Mouse (Mus musculus): ENCODE measurements around the gene 9130008F23Rik. TPM values are rescaled to one million over a fixed set of nuclear protein-coding genes. Genes with fewer than 3 reads are reported as not detected.
A peak's percentile ranks its signal among the peaks of the same experiment; 100 is the strongest.

The 9130008F23Rik gene
- polyA plus RNA-seq, 1 experiment = 3.0 TPM

DNA sequence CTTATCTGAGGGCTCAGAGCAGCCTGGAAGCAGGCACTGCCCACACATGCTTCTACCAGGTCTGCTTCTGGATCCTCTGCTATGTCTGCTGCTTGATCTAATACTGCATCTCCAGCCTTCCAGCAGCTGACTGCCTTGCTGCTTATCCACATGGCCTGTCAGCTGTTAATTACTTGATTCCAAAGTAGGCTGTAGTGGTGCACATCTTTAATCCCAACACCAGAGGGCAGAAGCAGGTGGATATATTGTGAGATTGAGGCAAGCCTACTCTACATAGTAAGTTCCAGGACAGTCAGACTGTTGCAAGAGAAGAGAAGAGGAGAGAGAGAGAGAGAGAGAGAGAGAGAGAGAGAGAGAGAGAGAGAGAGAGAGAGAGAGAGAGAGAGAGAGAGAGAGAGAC is 43.1 kb downstream of the 9130008F23Rik start:
- TF ChIP-seq CTCF (IDR thresholded peaks at IDR 0.05; ENCODE audit: insufficient read depth, low read length) (0 out of 2 replicates have a peak, but pooled peaks have one; percentile 22), POLR2A (IDR thresholded peaks at IDR 0.05; ENCODE audit: borderline replicate concordance, extremely low read depth, low read depth, low read length) (no peak)
- no peak overlapping the region for H3K4me3 ChIP-seq (replicated peaks; ENCODE audit: extremely low read depth, low read depth, low read length)
- H3K4me1 ChIP-seq (ENCODE audit: control insufficient read depth, insufficient read depth, low read length) = no peaks in the 10 kb centered on the region
- DNase-seq = no peak

DNA sequence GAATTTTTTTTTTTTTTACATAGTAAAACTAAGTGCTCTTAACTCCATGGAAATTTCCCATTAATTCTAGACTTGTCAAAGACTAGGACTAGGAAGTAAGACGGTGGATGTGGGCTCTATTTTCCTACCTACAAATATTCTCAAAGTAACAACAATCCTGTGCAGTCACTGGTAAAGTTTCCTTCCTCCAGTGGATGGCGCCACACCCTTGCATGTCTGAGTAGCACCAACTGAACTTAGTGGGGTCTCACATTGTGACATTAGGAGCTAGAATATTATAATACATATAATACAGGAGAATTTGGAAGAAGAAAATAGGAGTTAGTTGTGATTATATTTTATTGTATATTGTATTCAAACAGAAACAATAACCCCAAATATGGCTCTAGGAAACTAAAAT is 48.5 kb downstream of the 9130008F23Rik start:
- WGBS = 43% methylated on average over 2 of the region's 2 CpGs
- Histone ChIP-seq H3K4me3 (replicated peaks; ENCODE audit: extremely low read depth, low read depth, low read length) (no peak overlapping the region), H3K4me1 (ENCODE audit: control insufficient read depth, insufficient read depth, low read length) (no peaks in the 10 kb centered on the region)
- no peak for DNase-seq
- TF ChIP-seq CTCF (IDR thresholded peaks at IDR 0.05; ENCODE audit: insufficient read depth, low read length) (0 out of 2 replicates have a peak, but pooled peaks have one; percentile 0), POLR2A (IDR thresholded peaks at IDR 0.05; ENCODE audit: borderline replicate concordance, extremely low read depth, low read depth, low read length) (no peak)

Other genes starting within 250 kb of the 9130008F23Rik start
- not detected in 2 replicates for gene Esp3, start 248.5 kb downstream of the 9130008F23Rik start, polyA plus RNA-seq (2012; rRNA removed)
- gene Esp1, start 153.4 kb downstream of the 9130008F23Rik start, polyA plus RNA-seq (2012; rRNA removed) = not detected in 2 replicates
- gene Crisp2, start 73.6 kb downstream of the 9130008F23Rik start, polyA plus RNA-seq (2012; rRNA removed) = not detected in 2 replicates
- gene Rhag, start 69.4 kb downstream of the 9130008F23Rik start, polyA plus RNA-seq (2012; rRNA removed) = not detected in 2 replicates
- gene Glyatl3, start 33.8 kb upstream of the 9130008F23Rik start, polyA plus RNA-seq (2012; rRNA removed) = not detected in 2 replicates
- 9.9 and 12.9 TPM in 2 replicates for gene Mut, start 54.1 kb upstream of the 9130008F23Rik start, polyA plus RNA-seq (2012; rRNA removed)
- 0.42 and 0.47 TPM in 2 replicates for gene Cenpq, start 54.5 kb upstream of the 9130008F23Rik start, polyA plus RNA-seq (2012; rRNA removed)

Measured in lung, adult 2 months (tissue).